Mouse (Mus musculus): Measurements from ENCODE around the gene Rpl28. TPM values are rescaled to one million over a fixed set of nuclear protein-coding genes. Genes with fewer than 3 reads are reported as not detected.

The Rpl28 gene
- polyA plus RNA-seq, 1 experiment from 2014 or later: 245 TPM

- ATAC-seq (ENCODE audit: extremely low read depth, insufficient number of reproducible peaks, low FRiP score, low TSS enrichment): no peak
- Histone ChIP-seq H3K27me3 (replicated peaks) (peaks cover 100% of the 10 kb centered on the region), H3K36me3 (no peaks in the 10 kb centered on the region), H3K9ac (peak overlapping the region; percentile 33; the same call in 1 of the 2 replicates), H3K4me1 (peaks cover 33% of the 10 kb centered on the region), H3K27ac (replicated peaks) (no peak overlapping the region), H3K4me2 (no peak overlapping the region), H3K4me3 (no peak overlapping the region), H3K9me3 (peaks cover 7% of the 10 kb centered on the region; the same call in 1 of the 2 replicates)
- WGBS: 52% methylated on average over 5 of the region's 5 CpGs
Measured at GRCm38 (mm10) chr7:4842077-4842476, 49.4 kb downstream of the Rpl28 start.

GRCm38 (mm10) chr7:4842634-4843131, 50.0 kb downstream of the Rpl28 start:
- ATAC-seq (ENCODE audit: extremely low read depth, insufficient number of reproducible peaks, low FRiP score, low TSS enrichment): no peak; the same call in 1 of the 2 replicates
- Histone ChIP-seq H3K27me3 (replicated peaks) (peaks cover 100% of the 10 kb centered on the region), H3K4me1 (peaks cover 32% of the 10 kb centered on the region), H3K36me3 (no peaks in the 10 kb centered on the region), H3K27ac (replicated peaks) (no peak overlapping the region), H3K4me2 (peak overlapping the region; percentile 73), H3K9me3 (peaks cover 9% of the 10 kb centered on the region; the same call in 1 of the 2 replicates), H3K9ac (peak overlapping the region; percentile 33; the same call in 1 of the 2 replicates), H3K4me3 (peak overlapping the region; percentile 27)
- 2% methylated on average over 16 of the region's 16 CpGs for WGBS

- Histone ChIP-seq H3K9ac (no peak overlapping the region; the same call in 1 of the 2 replicates), H3K4me1 (peaks cover 28% of the 10 kb centered on the region), H3K36me3 (no peaks in the 10 kb centered on the region), H3K27ac (replicated peaks) (no peak overlapping the region), H3K4me2 (peak overlapping the region; percentile 73), H3K4me3 (peak overlapping the region; percentile 48), H3K27me3 (replicated peaks) (peaks cover 98% of the 10 kb centered on the region), H3K9me3 (peaks cover 9% of the 10 kb centered on the region; the same call in 1 of the 2 replicates)
- no peak for ATAC-seq (ENCODE audit: extremely low read depth, insufficient number of reproducible peaks, low FRiP score, low TSS enrichment)
- 2% methylated on average over 34 of the region's 34 CpGs for WGBS
Measured at GRCm38 (mm10) chr7:4843604-4844244, 51.0 kb downstream of the Rpl28 start.

GRCm38 (mm10) chr7:4844245-4844916, 51.7 kb downstream of the Rpl28 start, which contains the start of gene Shisa7:
TSS of gene Shisa7 (minus strand) at chr7:4844696.
- peak within 1 kb of the TSS; percentile 48 for H3K4me3 ChIP-seq

More at GRCm38 (mm10) chr7:4844245-4844916, 51.7 kb downstream of the Rpl28 start, which contains the start of gene Shisa7:
- no peak for ATAC-seq (ENCODE audit: extremely low read depth, insufficient number of reproducible peaks, low FRiP score, low TSS enrichment)
- H3K9me3 ChIP-seq: peaks cover 9% of the 10 kb centered on the region; the same call in 1 of the 2 replicates
- H3K4me2 ChIP-seq: peak within 1 kb of the TSS; percentile 73
- H3K4me1 ChIP-seq: peaks cover 28% of the 10 kb centered on the region
- H3K9ac ChIP-seq: peak within 1 kb of the TSS; percentile 55
- no peaks in the 10 kb centered on the region for H3K36me3 ChIP-seq
- 1% methylated on average over 41 of the region's 41 CpGs for WGBS
- H3K27me3 ChIP-seq (replicated peaks): peaks cover 98% of the 10 kb centered on the region
- no peak within 1 kb of the TSS for H3K27ac ChIP-seq (replicated peaks)

Other genes starting within 250 kb of the Rpl28 start
- gene Syt5, start 245.3 kb upstream of the Rpl28 start, polyA plus RNA-seq (2015; fragmentation: Nextera tagmentation; extraction: Ambion mirVana): 1.4 and 2.7 TPM in 2 replicates
- 0.04 TPM in 1 of 2 replicates, not detected in the other for gene Ptprh, start 188.8 kb upstream of the Rpl28 start, polyA plus RNA-seq (2015; fragmentation: Nextera tagmentation; extraction: Ambion mirVana)
- gene Tmem86b, start 161.5 kb upstream of the Rpl28 start, polyA plus RNA-seq (2015; fragmentation: Nextera tagmentation; extraction: Ambion mirVana): 2.4 TPM in 2 replicates
- 7.2 and 7.4 TPM in 2 replicates for gene Ppp6r1, start 133.9 kb upstream of the Rpl28 start, polyA plus RNA-seq (2015; fragmentation: Nextera tagmentation; extraction: Ambion mirVana)
- 74.0 and 79.9 TPM in 2 replicates for gene Hspbp1, start 107.8 kb upstream of the Rpl28 start, polyA plus RNA-seq (2015; fragmentation: Nextera tagmentation; extraction: Ambion mirVana)
- 0.46 and 0.91 TPM in 2 replicates for gene Brsk1, start 102.3 kb upstream of the Rpl28 start, polyA plus RNA-seq (2015; fragmentation: Nextera tagmentation; extraction: Ambion mirVana)
- 0.05 and 0.07 TPM in 2 replicates for gene Tmem150b, start 67.6 kb upstream of the Rpl28 start, polyA plus RNA-seq (2015; fragmentation: Nextera tagmentation; extraction: Ambion mirVana)
- gene Kmt5c, start 52.8 kb upstream of the Rpl28 start, polyA plus RNA-seq (2015; fragmentation: Nextera tagmentation; extraction: Ambion mirVana): 57.1 and 60.0 TPM in 2 replicates
- 35.4 and 36.4 TPM in 2 replicates for gene Cox6b2, start 39.8 kb upstream of the Rpl28 start, polyA plus RNA-seq (2015; fragmentation: Nextera tagmentation; extraction: Ambion mirVana)
- not detected in 2 replicates for gene Fam71e2, start 21.6 kb upstream of the Rpl28 start, polyA plus RNA-seq (2015; fragmentation: Nextera tagmentation; extraction: Ambion mirVana)
- gene Il11, start 10.0 kb upstream of the Rpl28 start, polyA plus RNA-seq (2015; fragmentation: Nextera tagmentation; extraction: Ambion mirVana): 0.09 TPM in 1 of 2 replicates, not detected in the other
- gene Tmem190, start 9.9 kb upstream of the Rpl28 start, polyA plus RNA-seq (2015; fragmentation: Nextera tagmentation; extraction: Ambion mirVana): not detected in 2 replicates
- 4.1 and 4.3 TPM in 2 replicates for gene Tmem238, start 3.2 kb upstream of the Rpl28 start, polyA plus RNA-seq (2015; fragmentation: Nextera tagmentation; extraction: Ambion mirVana)
- 327 and 359 TPM in 2 replicates for gene Ube2s, start 19.7 kb downstream of the Rpl28 start, polyA plus RNA-seq (2015; fragmentation: Nextera tagmentation; extraction: Ambion mirVana)
- gene Shisa7, start 51.8 kb downstream of the Rpl28 start, polyA plus RNA-seq (2015; fragmentation: Nextera tagmentation; extraction: Ambion mirVana): 0.04 TPM in 2 replicates
- gene Isoc2b, start 77.4 kb downstream of the Rpl28 start, polyA plus RNA-seq (2015; fragmentation: Nextera tagmentation; extraction: Ambion mirVana): 3.7 and 3.8 TPM in 2 replicates
- 1.4 TPM in 2 replicates for gene Isoc2a, start 84.3 kb downstream of the Rpl28 start, polyA plus RNA-seq (2015; fragmentation: Nextera tagmentation; extraction: Ambion mirVana)
- gene Gm36210, start 113.6 kb downstream of the Rpl28 start, polyA plus RNA-seq (2015; fragmentation: Nextera tagmentation; extraction: Ambion mirVana): 0.27 TPM in 1 of 2 replicates, not detected in the other
- 2.4 and 2.9 TPM in 2 replicates for gene Zfp628, start 122.3 kb downstream of the Rpl28 start, polyA plus RNA-seq (2015; fragmentation: Nextera tagmentation; extraction: Ambion mirVana)
- 4.2 and 5.8 TPM in 2 replicates for gene Nat14, start 129.2 kb downstream of the Rpl28 start, polyA plus RNA-seq (2015; fragmentation: Nextera tagmentation; extraction: Ambion mirVana)
- gene Ssc5d, start 132.9 kb downstream of the Rpl28 start, polyA plus RNA-seq (2015; fragmentation: Nextera tagmentation; extraction: Ambion mirVana): 1.5 and 2.0 TPM in 2 replicates
- 4.0 and 5.8 TPM in 2 replicates for gene Sbk2, start 171.5 kb downstream of the Rpl28 start, polyA plus RNA-seq (2015; fragmentation: Nextera tagmentation; extraction: Ambion mirVana)
- gene Sbk3, start 178.3 kb downstream of the Rpl28 start, polyA plus RNA-seq (2015; fragmentation: Nextera tagmentation; extraction: Ambion mirVana): 0.12 and 0.55 TPM in 2 replicates
- 20.8 and 25.7 TPM in 2 replicates for gene Zfp579, start 203.3 kb downstream of the Rpl28 start, polyA plus RNA-seq (2015; fragmentation: Nextera tagmentation; extraction: Ambion mirVana)
- 10.7 and 12.3 TPM in 2 replicates for gene Zfp524, start 221.5 kb downstream of the Rpl28 start, polyA plus RNA-seq (2015; fragmentation: Nextera tagmentation; extraction: Ambion mirVana)
- gene Fiz1, start 221.8 kb downstream of the Rpl28 start, polyA plus RNA-seq (2015; fragmentation: Nextera tagmentation; extraction: Ambion mirVana): 25.6 and 28.4 TPM in 2 replicates
- gene Gm44973, start 222.6 kb downstream of the Rpl28 start, polyA plus RNA-seq (2015; fragmentation: Nextera tagmentation; extraction: Ambion mirVana): not detected in 2 replicates
- gene Zfp865, start 227.5 kb downstream of the Rpl28 start, polyA plus RNA-seq (2015; fragmentation: Nextera tagmentation; extraction: Ambion mirVana): 3.8 and 4.4 TPM in 2 replicates
- 2.1 and 4.2 TPM in 2 replicates for gene Ccdc106, start 227.7 kb downstream of the Rpl28 start, polyA plus RNA-seq (2015; fragmentation: Nextera tagmentation; extraction: Ambion mirVana)
- not detected in 2 replicates for gene 4632433K11Rik, start 241.2 kb downstream of the Rpl28 start, polyA plus RNA-seq (2015; fragmentation: Nextera tagmentation; extraction: Ambion mirVana)
- 5.4 and 5.7 TPM in 2 replicates for gene Zfp784, start 245.6 kb downstream of the Rpl28 start, polyA plus RNA-seq (2015; fragmentation: Nextera tagmentation; extraction: Ambion mirVana)

All from heart, embryonic 13.5 days (tissue).